Mouse (Mus musculus): ENCODE data around the gene Olfr5.
"Not testable (repeated sequence)": the region's sequence is repeated elsewhere in the genome, so short reads cannot be mapped to it uniquely, and the experiment has no call there.

Olfr5 gene

GRCm38 (mm10) chr7:6486841-6487240 is at the start of gene Olfr5:
Gene Olfr5 (minus strand): TSS chr7:6486941.
- DNase-seq (ENCODE audit: extremely low spot score, low read depth, low spot score): no peak

- no peak for DNase-seq (ENCODE audit: extremely low spot score, low read depth, low spot score)
Observed at GRCm38 (mm10) chr7:6526141-6526540, 39.4 kb upstream of the Olfr5 start.

GRCm38 (mm10) chr7:6525001-6525400 is 38.3 kb upstream of the Olfr5 start:
- DNase-seq (ENCODE audit: extremely low spot score, low read depth, low spot score): no peak

- no peak for DNase-seq (ENCODE audit: extremely low spot score, low read depth, low spot score)
Observed at GRCm38 (mm10) chr7:6522850-6523249, 36.1 kb upstream of the Olfr5 start, which contains the start of gene Olfr1349. Gene Olfr1349 (minus strand): TSS chr7:6522950.

- no peak for DNase-seq (ENCODE audit: extremely low spot score, low read depth, low spot score)
Observed at GRCm38 (mm10) chr7:6521666-6522065, 34.9 kb upstream of the Olfr5 start.

GRCm38 (mm10) chr7:6508648-6509047 is 21.9 kb upstream of the Olfr5 start, which contains the start of gene Olfr1348:
Gene Olfr1348 (minus strand): TSS chr7:6508748.
- DNase-seq (ENCODE audit: extremely low spot score, low read depth, low spot score): no peak

- DNase-seq (ENCODE audit: extremely low spot score, low read depth, low spot score): no peak
Observed at GRCm38 (mm10) chr7:6499655-6500054, 12.9 kb upstream of the Olfr5 start, which contains the start of gene Olfr1347. Gene Olfr1347 (minus strand): TSS chr7:6499755.

- not testable (repeated sequence) for DNase-seq (ENCODE audit: extremely low spot score, low read depth, low spot score)
Observed at GRCm38 (mm10) chr7:6477633-6478032, 9.1 kb downstream of the Olfr5 start.

GRCm38 (mm10) chr7:6466951-6467350 is 19.8 kb downstream of the Olfr5 start, which contains the start of gene Olfr1346:
Gene Olfr1346 (plus strand): TSS chr7:6467101.
- DNase-seq (ENCODE audit: extremely low spot score, low read depth, low spot score): no peak

- DNase-seq (ENCODE audit: extremely low spot score, low read depth, low spot score): no peak
Observed at GRCm38 (mm10) chr7:6456399-6456798, 30.3 kb downstream of the Olfr5 start.

GRCm38 (mm10) chr7:6455868-6456267 is 30.9 kb downstream of the Olfr5 start, which contains the start of gene Olfr1336:
Gene Olfr1336 (plus strand): TSS chr7:6456168.
- DNase-seq (ENCODE audit: extremely low spot score, low read depth, low spot score): no peak

GRCm38 (mm10) chr7:6447771-6448170 is 39.0 kb downstream of the Olfr5 start:
- DNase-seq (ENCODE audit: extremely low spot score, low read depth, low spot score): no peak

- DNase-seq (ENCODE audit: extremely low spot score, low read depth, low spot score): no peak
Observed at GRCm38 (mm10) chr7:6441173-6441572, 45.6 kb downstream of the Olfr5 start.

- DNase-seq (ENCODE audit: extremely low spot score, low read depth, low spot score): no peak
Observed at GRCm38 (mm10) chr7:6438388-6438787, 48.4 kb downstream of the Olfr5 start, which contains the start of gene Olfr1344. Gene Olfr1344 (plus strand): TSS chr7:6438688.

GRCm38 (mm10) chr7:6430342-6430741 is 56.4 kb downstream of the Olfr5 start:
- no peak for DNase-seq (ENCODE audit: extremely low spot score, low read depth, low spot score)

- no peak for DNase-seq (ENCODE audit: extremely low spot score, low read depth, low spot score)
Observed at GRCm38 (mm10) chr7:6429381-6429780, 57.4 kb downstream of the Olfr5 start.
